Mouse (Mus musculus): ENCODE measurements around the gene Ndrg4. TPM values are rescaled to one million over a fixed set of nuclear protein-coding genes. Genes with fewer than 3 reads are reported as not detected.

Ndrg4 gene
- polyA plus RNA-seq, 1 experiment = 83.9 TPM

- Histone ChIP-seq H3K4me3 (no peak overlapping the region), H3K79me2 (ENCODE audit: control insufficient read depth, insufficient read depth) (no peaks in the 10 kb centered on the region), H3K36me3 (ENCODE audit: control insufficient read depth, insufficient read depth) (no peaks in the 10 kb centered on the region), H3K27me3 (ENCODE audit: control insufficient read depth, insufficient read depth, insufficient read length) (no peaks in the 10 kb centered on the region), H3ac (ENCODE audit: control insufficient read depth, insufficient read length) (no peak overlapping the region), H3K4me2 (ENCODE audit: low read depth) (no peak overlapping the region)
- TF ChIP-seq MAX (IDR thresholded peaks at IDR 0.05; ENCODE audit: low read depth) (no peak), SRF (IDR thresholded peaks at IDR 0.05; ENCODE audit: control insufficient read depth, insufficient read length, low read depth) (no peak), USF1 (IDR thresholded peaks at IDR 0.05; ENCODE audit: low read depth) (no peak), MYOD1 (IDR thresholded peaks at IDR 0.05; ENCODE audit: control insufficient read depth in 1 of 3, insufficient read length in 2 of 3, low read depth in 2 of 3) (no peak), TCF12 (IDR thresholded peaks at IDR 0.05; ENCODE audit: insufficient read depth, poor library complexity, severe bottlenecking) (no peak), POLR2AphosphoS2 (IDR thresholded peaks at IDR 0.05; ENCODE audit: insufficient read length, low read depth) (no peak), REST (IDR thresholded peaks at IDR 0.05; ENCODE audit: insufficient read depth, insufficient read length) (no peak), MYOG (IDR thresholded peaks at IDR 0.05; ENCODE audit: control insufficient read depth in 1 of 3, insufficient read depth in 1 of 3, insufficient read length in 2 of 3, low read depth in 2 of 3) (no peak), CEBPB (IDR thresholded peaks at IDR 0.05; ENCODE audit: insufficient read depth, poor library complexity, severe bottlenecking) (no peak), E2F4 (IDR thresholded peaks at IDR 0.05; ENCODE audit: insufficient read depth) (no peak), POLR2A (IDR thresholded peaks at IDR 0.05; ENCODE audit: insufficient read length, low read depth) (no peak), TCF3 (IDR thresholded peaks at IDR 0.05; ENCODE audit: insufficient read length, low read depth) (no peak)
Measured at GRCm38 (mm10) chr8:95700282-95700681, 23.5 kb downstream of the Ndrg4 start.

GRCm38 (mm10) chr8:95701809-95702208 lies 25.0 kb downstream of the Ndrg4 start:
- TF ChIP-seq REST (IDR thresholded peaks at IDR 0.05; ENCODE audit: insufficient read depth, insufficient read length) (no peak), CEBPB (IDR thresholded peaks at IDR 0.05; ENCODE audit: insufficient read depth, poor library complexity, severe bottlenecking) (no peak), TCF3 (IDR thresholded peaks at IDR 0.05; ENCODE audit: insufficient read length, low read depth) (no peak), E2F4 (IDR thresholded peaks at IDR 0.05; ENCODE audit: insufficient read depth) (no peak), MYOD1 (IDR thresholded peaks at IDR 0.05; ENCODE audit: control insufficient read depth in 1 of 3, insufficient read length in 2 of 3, low read depth in 2 of 3) (no peak), SRF (IDR thresholded peaks at IDR 0.05; ENCODE audit: control insufficient read depth, insufficient read length, low read depth) (no peak), POLR2AphosphoS2 (IDR thresholded peaks at IDR 0.05; ENCODE audit: insufficient read length, low read depth) (no peak), MAX (IDR thresholded peaks at IDR 0.05; ENCODE audit: low read depth) (no peak), MYOG (IDR thresholded peaks at IDR 0.05; ENCODE audit: control insufficient read depth in 1 of 3, insufficient read depth in 1 of 3, insufficient read length in 2 of 3, low read depth in 2 of 3) (no peak), USF1 (IDR thresholded peaks at IDR 0.05; ENCODE audit: low read depth) (no peak), TCF12 (IDR thresholded peaks at IDR 0.05; ENCODE audit: insufficient read depth, poor library complexity, severe bottlenecking) (no peak), POLR2A (IDR thresholded peaks at IDR 0.05; ENCODE audit: insufficient read length, low read depth) (no peak)
- H3K27me3 ChIP-seq (ENCODE audit: control insufficient read depth, insufficient read depth, insufficient read length) = no peaks in the 10 kb centered on the region
- H3ac ChIP-seq (ENCODE audit: control insufficient read depth, insufficient read length) = no peak overlapping the region
- no peaks in the 10 kb centered on the region for H3K79me2 ChIP-seq (ENCODE audit: control insufficient read depth, insufficient read depth)
- H3K4me3 ChIP-seq = peak overlapping the region; percentile 29
- no peak overlapping the region for H3K4me2 ChIP-seq (ENCODE audit: low read depth)
- no peaks in the 10 kb centered on the region for H3K36me3 ChIP-seq (ENCODE audit: control insufficient read depth, insufficient read depth)

GRCm38 (mm10) chr8:95702480-95703446 lies 26.0 kb downstream of the Ndrg4 start:
- Histone ChIP-seq H3ac (ENCODE audit: control insufficient read depth, insufficient read length) (no peak overlapping the region), H3K4me3 (peak overlapping the region; percentile 29), H3K27me3 (ENCODE audit: control insufficient read depth, insufficient read depth, insufficient read length) (no peaks in the 10 kb centered on the region), H3K4me2 (ENCODE audit: low read depth) (peak overlapping the region; percentile 71), H3K79me2 (ENCODE audit: control insufficient read depth, insufficient read depth) (no peaks in the 10 kb centered on the region), H3K36me3 (ENCODE audit: control insufficient read depth, insufficient read depth) (no peaks in the 10 kb centered on the region)
- no peak for TF ChIP-seq SRF (IDR thresholded peaks at IDR 0.05; ENCODE audit: control insufficient read depth, insufficient read length, low read depth)
- no peak for TF ChIP-seq REST (IDR thresholded peaks at IDR 0.05; ENCODE audit: insufficient read depth, insufficient read length)
- no peak for TF ChIP-seq MYOD1 (IDR thresholded peaks at IDR 0.05; ENCODE audit: control insufficient read depth in 1 of 3, insufficient read length in 2 of 3, low read depth in 2 of 3)
- TF ChIP-seq USF1 (IDR thresholded peaks at IDR 0.05; ENCODE audit: low read depth) = no peak
- no peak for TF ChIP-seq POLR2AphosphoS2 (IDR thresholded peaks at IDR 0.05; ENCODE audit: insufficient read length, low read depth)
- TF ChIP-seq POLR2A (IDR thresholded peaks at IDR 0.05; ENCODE audit: insufficient read length, low read depth) = no peak
- TF ChIP-seq CEBPB (IDR thresholded peaks at IDR 0.05; ENCODE audit: insufficient read depth, poor library complexity, severe bottlenecking) = no peak

- Histone ChIP-seq H3ac (ENCODE audit: control insufficient read depth, insufficient read length) (no peak overlapping the region), H3K4me2 (ENCODE audit: low read depth) (peak overlapping the region; percentile 71), H3K36me3 (ENCODE audit: control insufficient read depth, insufficient read depth) (no peaks in the 10 kb centered on the region), H3K79me2 (ENCODE audit: control insufficient read depth, insufficient read depth) (no peaks in the 10 kb centered on the region), H3K4me3 (peak overlapping the region; percentile 29), H3K27me3 (ENCODE audit: control insufficient read depth, insufficient read depth, insufficient read length) (no peaks in the 10 kb centered on the region)
- TF ChIP-seq REST (IDR thresholded peaks at IDR 0.05; ENCODE audit: insufficient read depth, insufficient read length) = no peak
- TF ChIP-seq USF1 (IDR thresholded peaks at IDR 0.05; ENCODE audit: low read depth) = no peak
- no peak for TF ChIP-seq TCF12 (IDR thresholded peaks at IDR 0.05; ENCODE audit: insufficient read depth, poor library complexity, severe bottlenecking)
- TF ChIP-seq SRF (IDR thresholded peaks at IDR 0.05; ENCODE audit: control insufficient read depth, insufficient read length, low read depth) = no peak
- no peak for TF ChIP-seq TCF3 (IDR thresholded peaks at IDR 0.05; ENCODE audit: insufficient read length, low read depth)
- TF ChIP-seq CEBPB (IDR thresholded peaks at IDR 0.05; ENCODE audit: insufficient read depth, poor library complexity, severe bottlenecking) = no peak
- no peak for TF ChIP-seq POLR2AphosphoS2 (IDR thresholded peaks at IDR 0.05; ENCODE audit: insufficient read length, low read depth)
- TF ChIP-seq MYOG (IDR thresholded peaks at IDR 0.05; ENCODE audit: control insufficient read depth in 1 of 3, insufficient read depth in 1 of 3, insufficient read length in 2 of 3, low read depth in 2 of 3) = no peak
- no peak for TF ChIP-seq E2F4 (IDR thresholded peaks at IDR 0.05; ENCODE audit: insufficient read depth)
- no peak for TF ChIP-seq POLR2A (IDR thresholded peaks at IDR 0.05; ENCODE audit: insufficient read length, low read depth)
- no peak for TF ChIP-seq MAX (IDR thresholded peaks at IDR 0.05; ENCODE audit: low read depth)
- no peak for TF ChIP-seq MYOD1 (IDR thresholded peaks at IDR 0.05; ENCODE audit: control insufficient read depth in 1 of 3, insufficient read length in 2 of 3, low read depth in 2 of 3)
Measured at GRCm38 (mm10) chr8:95703461-95704260, 26.9 kb downstream of the Ndrg4 start.

Measured in myocyte (in vitro differentiated cells).